In the genomic region with DNA sequence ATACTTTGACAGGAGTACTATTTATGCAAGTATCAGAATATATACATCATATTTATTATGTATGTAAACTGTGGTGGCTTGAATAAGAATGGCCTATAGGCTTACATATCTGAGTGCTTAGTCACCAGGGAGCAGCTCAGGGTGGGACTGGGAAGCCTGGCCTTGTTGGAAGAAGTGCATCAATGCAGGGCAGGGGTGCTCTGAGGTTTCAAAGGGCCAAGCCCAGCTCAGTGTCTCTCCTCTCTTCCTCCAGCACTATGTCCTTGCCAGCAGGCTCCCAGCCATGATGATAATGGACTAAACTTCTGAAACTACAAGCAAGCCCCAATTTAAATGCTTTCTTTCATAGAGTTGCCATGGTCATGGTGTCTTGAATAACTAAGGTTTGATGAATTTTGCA, we compare ENCODE assay signal across 19 mouse cellular contexts.
DNase-seq lines count a peak whose midpoint lies in the region; ATAC-seq lines count a peak whose summit lies in the region.
"Had no signal": no experiment of that assay in that cellular context is flagged by ENCODE, and none has a peak within 500 bp of the region (broad histone marks: within the 10 kb centered on the region; RNA-seq: fewer than 3 reads in every experiment).

No protein-coding gene starts in this region.

- no peak for ATAC-seq in heart, embryonic 11.5 days (replicated peaks; ENCODE audit: insufficient number of reproducible peaks, low FRiP score, low TSS enrichment)

- H3K36me3 ChIP-seq in heart, embryonic 11.5 days (ENCODE audit: control insufficient read depth, insufficient read depth, low read length): no peaks in the 10 kb centered on the region
- H3K36me3 ChIP-seq: forebrain, embryonic 12.5 days; heart, embryonic 13.5 days; lung, embryonic 15.5 days; neural tube, embryonic 15.5 days had no signal

- no peak overlapping the region for H3K9ac ChIP-seq in heart, embryonic 11.5 days (ENCODE audit: low read depth, low read length)
- H3K9ac ChIP-seq: forebrain, embryonic 12.5 days; heart, embryonic 13.5 days; liver, embryonic 14.5 days; lung, embryonic 15.5 days; neural tube, embryonic 15.5 days had no signal

- DNase-seq in heart, adult 11 months: peak; percentile 97
- DNase-seq in ovary, adult 18-20 months (ENCODE audit: low spot score): peak; percentile 8
- no peak for DNase-seq in ovary, postnatal 14 days (ENCODE audit: low spot score)
- DNase-seq in gastrocnemius, postnatal 10 days: peak; percentile 20
- peak; percentile 19 for DNase-seq in heart, postnatal 4 days
- no peak for DNase-seq in cerebellum, adult 11 months
- no peak for DNase-seq in thymus, postnatal 10 days (ENCODE audit: low spot score in 2 of 2)
- DNase-seq: cerebellum, adult 9-11 months; kidney, adult 18-20 months; midbrain, embryonic 14.5 days; thymus, postnatal 36 days had no signal

- no peak overlapping the region for H3K27ac ChIP-seq in heart, embryonic 11.5 days (ENCODE audit: low read depth, low read length)
- H3K27ac ChIP-seq: forebrain, embryonic 12.5 days; heart, embryonic 13.5 days; kidney, postnatal 0 days; liver, embryonic 14.5 days; lung, embryonic 15.5 days; neural tube, embryonic 15.5 days had no signal

- no peak overlapping the region for H3K4me2 ChIP-seq in heart, embryonic 11.5 days
- H3K4me2 ChIP-seq: forebrain, embryonic 12.5 days; heart, embryonic 13.5 days; lung, embryonic 15.5 days; neural tube, embryonic 15.5 days had no signal

- no peaks in the 10 kb centered on the region for H3K27me3 ChIP-seq in heart, embryonic 11.5 days (ENCODE audit: control insufficient read depth, insufficient read depth, low read length)
- H3K27me3 ChIP-seq: CH12.LX; forebrain, embryonic 12.5 days; heart, embryonic 13.5 days; lung, embryonic 15.5 days; neural tube, embryonic 15.5 days had no signal

- H3K9me3 ChIP-seq in heart, embryonic 11.5 days (replicated peaks; ENCODE audit: control insufficient read depth, low read length): no peaks in the 10 kb centered on the region
- H3K9me3 ChIP-seq: forebrain, embryonic 12.5 days; lung, embryonic 15.5 days; neural tube, embryonic 15.5 days had no signal

- no peak overlapping the region for H3K4me3 ChIP-seq in heart, embryonic 11.5 days (ENCODE audit: low read depth, low read length)
- H3K4me3 ChIP-seq: forebrain, embryonic 12.5 days; heart, embryonic 13.5 days; lung, embryonic 15.5 days; neural tube, embryonic 15.5 days had no signal

- no peaks in the 10 kb centered on the region for H3K4me1 ChIP-seq in heart, embryonic 11.5 days (ENCODE audit: control insufficient read depth, insufficient read depth, low read length)
- H3K4me1 ChIP-seq: forebrain, embryonic 12.5 days; heart, embryonic 13.5 days; neural tube, embryonic 15.5 days had no signal

Comparison
In these comparisons a context has a peak if more than half of its experiments do, and no peak if none do; other contexts are left out.
1. DNase-seq: peak in heart, adult 11 months (single experiment), ovary, adult 18-20 months (single experiment), gastrocnemius, postnatal 10 days (single experiment) and heart, postnatal 4 days (single experiment); none in ovary, postnatal 14 days (single experiment), cerebellum, adult 11 months (single experiment) and thymus, postnatal 10 days (0 of 2).